Mouse (Mus musculus) brain, embryonic 14.5 days (tissue): ENCODE measurements around the gene Zfhx3. TPM values are rescaled to one million over a fixed set of nuclear protein-coding genes. Genes with fewer than 3 reads are reported as not detected.

Experiments
- DNase-seq: peaks from one replicate; pipeline ENCODE4 v3.0.0-alpha.2; 2011; ENCODE audit warnings: low read depth
- CTCF ChIP-seq: fragments of 200-500 bp; IDR thresholded peaks from 2 replicates; pipeline ENCODE4 v1.5.1; 2012; ENCODE audit warnings: inconsistent platforms, mild to moderate bottlenecking, moderate library complexity, borderline replicate concordance; ENCODE audit not compliant: insufficient read depth, insufficient read length; ENCODE audit errors: extremely low read depth
- POLR2A ChIP-seq: fragments of 200-500 bp; IDR thresholded peaks from 2 replicates; pipeline ENCODE4 v1.6.1; 2012; ENCODE audit warnings: mild to moderate bottlenecking, inconsistent platforms, borderline replicate concordance; ENCODE audit not compliant: poor library complexity, insufficient read depth, insufficient read length, severe bottlenecking; ENCODE audit errors: extremely low read depth
- polyA plus RNA-seq: library from polyadenylated mRNA; depleted of rRNA; stranded (reverse); fragments of >200 nt; gene quantifications from 2 replicates; pipeline ENCODE4 v1.2.3, GENCODE M21; 2012

Gene Zfhx3
- polyA plus RNA-seq, 1 experiment: 31.3 TPM

GRCm38 (mm10) chr8:108956416-108956815 is 1014.0 kb downstream of the Zfhx3 start:
- DNase-seq: peak; percentile 55
- TF ChIP-seq CTCF: no peak
- TF ChIP-seq POLR2A: no peak

GRCm38 (mm10) chr8:108962516-108962915 is 1020.1 kb downstream of the Zfhx3 start:
- peak; percentile 25 for DNase-seq
- TF ChIP-seq POLR2A (no peak), CTCF (no peak)

- DNase-seq: no peak
- no peak for TF ChIP-seq CTCF
- TF ChIP-seq POLR2A: no peak
Observed at GRCm38 (mm10) chr8:108963181-108963580, 1020.7 kb downstream of the Zfhx3 start.

- peak; percentile 47 for DNase-seq
Observed at GRCm38 (mm10) chr8:108966041-108966440, 1023.6 kb downstream of the Zfhx3 start.

GRCm38 (mm10) chr8:108973639-108974325 is 1031.3 kb downstream of the Zfhx3 start:
- TF ChIP-seq POLR2A: no peak
- no peak for TF ChIP-seq CTCF
- DNase-seq: no peak

More at GRCm38 (mm10) chr8:108966041-108966440, 1023.6 kb downstream of the Zfhx3 start:
- no peak for TF ChIP-seq CTCF
- TF ChIP-seq POLR2A: no peak

GRCm38 (mm10) chr8:108977693-108978361 is 1035.4 kb downstream of the Zfhx3 start:
- TF ChIP-seq POLR2A (no peak), CTCF (no peak)
- DNase-seq: peak; percentile 49

- no peak for TF ChIP-seq POLR2A
- DNase-seq: no peak
Observed at GRCm38 (mm10) chr8:108978362-108978750, 1035.9 kb downstream of the Zfhx3 start.

- no peak for DNase-seq
- no peak for TF ChIP-seq POLR2A
- TF ChIP-seq CTCF: no peak
Observed at GRCm38 (mm10) chr8:108984904-108985303, 1042.5 kb downstream of the Zfhx3 start.

GRCm38 (mm10) chr8:108989841-108990240 is 1047.4 kb downstream of the Zfhx3 start:
- no peak for DNase-seq
- TF ChIP-seq CTCF: no peak
- no peak for TF ChIP-seq POLR2A

- no peak for TF ChIP-seq POLR2A
- TF ChIP-seq CTCF: no peak
- DNase-seq: no peak
Observed at GRCm38 (mm10) chr8:108990537-108990936, 1048.1 kb downstream of the Zfhx3 start.

GRCm38 (mm10) chr8:108991395-108991794 is 1049.0 kb downstream of the Zfhx3 start:
- TF ChIP-seq POLR2A (no peak), CTCF (no peak)
- DNase-seq: no peak

GRCm38 (mm10) chr8:108993718-108994117 is 1051.3 kb downstream of the Zfhx3 start:
- TF ChIP-seq POLR2A: no peak
- TF ChIP-seq CTCF: no peak
- DNase-seq: no peak
